Mouse (Mus musculus): ENCODE measurements around the gene Tmem37.

The Tmem37 gene

GRCm38 (mm10) chr1:120093482-120094134, 19.7 kb upstream of the Tmem37 start:
- peak; percentile 64 for DNase-seq (ENCODE audit: low read depth)

- no peak for DNase-seq (ENCODE audit: low read depth)
Observed at GRCm38 (mm10) chr1:120090880-120091570, 17.2 kb upstream of the Tmem37 start.

GRCm38 (mm10) chr1:120089180-120089579, 15.3 kb upstream of the Tmem37 start:
- DNase-seq (ENCODE audit: low read depth) = no peak

- no peak for DNase-seq (ENCODE audit: low read depth)
Observed at GRCm38 (mm10) chr1:120086644-120087043, 12.8 kb upstream of the Tmem37 start.

- DNase-seq (ENCODE audit: low read depth) = no peak
Observed at GRCm38 (mm10) chr1:120085696-120086095, 11.8 kb upstream of the Tmem37 start.

- no peak for DNase-seq (ENCODE audit: low read depth)
Observed at GRCm38 (mm10) chr1:120083921-120084517, 10.1 kb upstream of the Tmem37 start.

- DNase-seq (ENCODE audit: low read depth) = no peak
Observed at GRCm38 (mm10) chr1:120082957-120083585, 9.2 kb upstream of the Tmem37 start.

- DNase-seq (ENCODE audit: low read depth) = no peak
Observed at GRCm38 (mm10) chr1:120080632-120081031, 6.8 kb upstream of the Tmem37 start.

GRCm38 (mm10) chr1:120077746-120078410, 4.0 kb upstream of the Tmem37 start:
- DNase-seq (ENCODE audit: low read depth) = no peak

GRCm38 (mm10) chr1:120075507-120075906, 1.6 kb upstream of the Tmem37 start:
- no peak for DNase-seq (ENCODE audit: low read depth)

GRCm38 (mm10) chr1:120074931-120075330, 1.1 kb upstream of the Tmem37 start:
- DNase-seq (ENCODE audit: low read depth) = no peak

GRCm38 (mm10) chr1:120074307-120074702, 431 bp upstream of the Tmem37 start:
- DNase-seq (ENCODE audit: low read depth) = no peak

GRCm38 (mm10) chr1:120072900-120073299, 974 bp downstream of the Tmem37 start:
- DNase-seq (ENCODE audit: low read depth) = no peak

- DNase-seq (ENCODE audit: low read depth) = no peak
Observed at GRCm38 (mm10) chr1:120071133-120071532, 2.7 kb downstream of the Tmem37 start.

- DNase-seq (ENCODE audit: low read depth) = no peak
Observed at GRCm38 (mm10) chr1:120070168-120070567, 3.7 kb downstream of the Tmem37 start.

- DNase-seq (ENCODE audit: low read depth) = no peak
Observed at GRCm38 (mm10) chr1:120069120-120069519, 4.8 kb downstream of the Tmem37 start.

- no peak for DNase-seq (ENCODE audit: low read depth)
Observed at GRCm38 (mm10) chr1:120066625-120067024, 7.2 kb downstream of the Tmem37 start.

GRCm38 (mm10) chr1:120066159-120066558, 7.7 kb downstream of the Tmem37 start:
- DNase-seq (ENCODE audit: low read depth) = no peak

GRCm38 (mm10) chr1:120064036-120064682, 9.7 kb downstream of the Tmem37 start:
- DNase-seq (ENCODE audit: low read depth) = no peak

- DNase-seq (ENCODE audit: low read depth) = no peak
Observed at GRCm38 (mm10) chr1:120062231-120062630, 11.6 kb downstream of the Tmem37 start.

GRCm38 (mm10) chr1:120060687-120061086, 13.2 kb downstream of the Tmem37 start:
- DNase-seq (ENCODE audit: low read depth) = no peak
